Mouse (Mus musculus) myocyte (in vitro differentiated cells): Measurements from ENCODE around the gene St6galnac3.

ENCODE experiments used
- E2F4 ChIP-seq: IDR thresholded peaks from one replicate; pipeline ENCODE4 v1.6.1; 2011; ENCODE audit warnings: mild to moderate bottlenecking, control low read depth, moderate library complexity; ENCODE audit not compliant: insufficient read depth
- MAX ChIP-seq: IDR thresholded peaks from one replicate; pipeline ENCODE4 v1.6.1; 2011; ENCODE audit warnings: low read depth, mild to moderate bottlenecking, control low read depth
- MYOD1 ChIP-seq, 3 experiments: IDR thresholded peaks; one replicate each; pipeline ENCODE4 v1.6.1; 2011; ENCODE audit warnings: control low read depth in 2 of 3, low read depth in 2 of 3, mild to moderate bottlenecking in 2 of 3, moderate library complexity in 1 of 3; ENCODE audit not compliant: insufficient read length in 2 of 3, control insufficient read depth in 1 of 3
- MYOG ChIP-seq, 3 experiments: IDR thresholded peaks; one replicate each; pipeline ENCODE4 v1.6.1; 2011; ENCODE audit warnings: control low read depth in 2 of 3, low read depth in 2 of 3, mild to moderate bottlenecking in 2 of 3; ENCODE audit not compliant: insufficient read length in 2 of 3, control insufficient read depth in 1 of 3, insufficient read depth in 1 of 3
- POLR2A ChIP-seq: IDR thresholded peaks from one replicate; pipeline ENCODE4 v1.6.1; 2011; ENCODE audit warnings: low read depth, mild to moderate bottlenecking, control low read depth, moderate library complexity; ENCODE audit not compliant: insufficient read length
- POLR2AphosphoS2 ChIP-seq: IDR thresholded peaks from one replicate; pipeline ENCODE4 v1.6.1; 2011; ENCODE audit warnings: low read depth, control low read depth; ENCODE audit not compliant: insufficient read length
- REST ChIP-seq: IDR thresholded peaks from one replicate; pipeline ENCODE4 v1.6.1; 2011; ENCODE audit warnings: mild to moderate bottlenecking, control low read depth, moderate library complexity; ENCODE audit not compliant: insufficient read depth, insufficient read length
- SRF ChIP-seq: IDR thresholded peaks from one replicate; pipeline ENCODE4 v1.6.1; 2011; ENCODE audit warnings: low read depth; ENCODE audit not compliant: control insufficient read depth, insufficient read length
- TCF3 ChIP-seq: IDR thresholded peaks from one replicate; pipeline ENCODE4 v1.6.1; 2011; ENCODE audit warnings: low read depth, control low read depth; ENCODE audit not compliant: insufficient read length
- USF1 ChIP-seq: IDR thresholded peaks from one replicate; pipeline ENCODE4 v1.6.1; 2011; ENCODE audit warnings: low read depth, mild to moderate bottlenecking, control low read depth, moderate library complexity

DNA sequence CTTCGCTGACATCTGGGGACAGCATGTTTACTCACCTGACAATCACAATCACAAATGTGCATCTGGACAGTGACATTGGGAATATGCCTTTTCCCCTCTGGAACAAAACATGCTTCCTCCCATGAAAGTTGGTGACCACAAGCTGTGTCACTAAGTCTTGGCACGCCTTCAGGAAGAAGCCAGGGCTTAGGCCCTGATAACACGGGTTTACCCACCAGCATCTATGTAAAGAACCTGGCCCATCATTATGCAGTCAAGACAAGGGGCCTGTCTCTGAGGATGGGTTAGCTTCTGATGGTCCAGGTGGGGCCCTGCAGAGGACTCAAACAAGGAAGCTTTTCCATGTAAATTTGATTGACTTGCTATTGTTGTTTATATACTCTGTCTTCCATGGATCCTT is 131.9 kb downstream of the St6galnac3 start:
- TF ChIP-seq SRF (no peak), USF1 (no peak), E2F4 (no peak), MAX (no peak), POLR2A (no peak), POLR2AphosphoS2 (no peak), MYOD1 (IDR thresholded peaks at IDR 0.05; ENCODE audit: control insufficient read depth in 1 of 3, insufficient read length in 2 of 3, low read depth in 2 of 3) (no peak), MYOG (IDR thresholded peaks at IDR 0.05; ENCODE audit: control insufficient read depth in 1 of 3, insufficient read depth in 1 of 3, insufficient read length in 2 of 3, low read depth in 2 of 3) (no peak), REST (no peak), TCF3 (no peak)
